Mouse (Mus musculus): ENCODE data around the gene Asic2. TPM values are rescaled to one million over a fixed set of nuclear protein-coding genes. Genes with fewer than 3 reads are reported as not detected.
"Not testable (repeated sequence)": the region's sequence is repeated elsewhere in the genome, so short reads cannot be mapped to it uniquely, and the experiment has no call there.

The Asic2 gene
- polyA plus RNA-seq, 1 experiment = not detected

GRCm38 (mm10) chr11:81369497-81370425 lies 598.5 kb downstream of the Asic2 start:
- Histone ChIP-seq H3K4me3 (replicated peaks) (no peak overlapping the region), H3K4me1 (ENCODE audit: control insufficient read depth) (no peaks in the 10 kb centered on the region), H3K9me3 (ENCODE audit: control insufficient read depth, low read length) (peaks cover 2% of the 10 kb centered on the region), H3K27me3 (ENCODE audit: control insufficient read depth) (no peaks in the 10 kb centered on the region), H3K36me3 (ENCODE audit: control insufficient read depth) (no peaks in the 10 kb centered on the region)
- TF ChIP-seq GATA1 (IDR thresholded peaks at IDR 0.05; ENCODE audit: low read length) = no peak
- TF ChIP-seq TAL1 (IDR thresholded peaks at IDR 0.05; ENCODE audit: low read length) = no peak

GRCm38 (mm10) chr11:81364442-81364841 lies 603.8 kb downstream of the Asic2 start:
- no peak for TF ChIP-seq GATA1 (IDR thresholded peaks at IDR 0.05; ENCODE audit: low read length)
- TF ChIP-seq TAL1 (IDR thresholded peaks at IDR 0.05; ENCODE audit: low read length) = no peak
- Histone ChIP-seq H3K27me3 (ENCODE audit: control insufficient read depth) (no peaks in the 10 kb centered on the region), H3K9me3 (ENCODE audit: control insufficient read depth, low read length) (peaks cover 9% of the 10 kb centered on the region), H3K4me1 (ENCODE audit: control insufficient read depth) (no peaks in the 10 kb centered on the region), H3K36me3 (ENCODE audit: control insufficient read depth) (no peaks in the 10 kb centered on the region), H3K4me3 (replicated peaks) (no peak overlapping the region)

GRCm38 (mm10) chr11:81362461-81362860 lies 605.8 kb downstream of the Asic2 start:
- Histone ChIP-seq H3K4me3 (replicated peaks) (no peak overlapping the region), H3K4me1 (ENCODE audit: control insufficient read depth) (no peaks in the 10 kb centered on the region), H3K36me3 (ENCODE audit: control insufficient read depth) (no peaks in the 10 kb centered on the region), H3K27me3 (ENCODE audit: control insufficient read depth) (no peaks in the 10 kb centered on the region), H3K9me3 (ENCODE audit: control insufficient read depth, low read length) (peaks cover 9% of the 10 kb centered on the region)
- no peak for TF ChIP-seq TAL1 (IDR thresholded peaks at IDR 0.05; ENCODE audit: low read length)
- TF ChIP-seq GATA1 (IDR thresholded peaks at IDR 0.05; ENCODE audit: low read length) = peak; percentile 19; the same call in 1 of the 2 replicates

GRCm38 (mm10) chr11:81361040-81361439 lies 607.2 kb downstream of the Asic2 start:
- Histone ChIP-seq H3K36me3 (ENCODE audit: control insufficient read depth) (no peaks in the 10 kb centered on the region), H3K9me3 (ENCODE audit: control insufficient read depth, low read length) (peaks cover 9% of the 10 kb centered on the region), H3K27me3 (ENCODE audit: control insufficient read depth) (no peaks in the 10 kb centered on the region), H3K4me3 (replicated peaks) (no peak overlapping the region), H3K4me1 (ENCODE audit: control insufficient read depth) (no peaks in the 10 kb centered on the region)
- TF ChIP-seq TAL1 (IDR thresholded peaks at IDR 0.05; ENCODE audit: low read length) (no peak), GATA1 (IDR thresholded peaks at IDR 0.05; ENCODE audit: low read length) (no peak)

- not testable (repeated sequence) for H3K4me3 ChIP-seq (replicated peaks); H3K27me3 ChIP-seq (ENCODE audit: control insufficient read depth); H3K36me3 ChIP-seq (ENCODE audit: control insufficient read depth); H3K4me1 ChIP-seq (ENCODE audit: control insufficient read depth); H3K9me3 ChIP-seq (ENCODE audit: control insufficient read depth, low read length)
Observed at GRCm38 (mm10) chr11:81350498-81350897, 617.8 kb downstream of the Asic2 start.

GRCm38 (mm10) chr11:81331977-81332376 lies 636.3 kb downstream of the Asic2 start:
- TF ChIP-seq TAL1 (IDR thresholded peaks at IDR 0.05; ENCODE audit: low read length) = no peak
- TF ChIP-seq GATA1 (IDR thresholded peaks at IDR 0.05; ENCODE audit: low read length) = no peak
- Histone ChIP-seq H3K4me3 (replicated peaks) (no peak overlapping the region), H3K9me3 (ENCODE audit: control insufficient read depth, low read length) (no peaks in the 10 kb centered on the region; the same call in 1 of the 2 replicates), H3K36me3 (ENCODE audit: control insufficient read depth) (no peaks in the 10 kb centered on the region), H3K4me1 (ENCODE audit: control insufficient read depth) (no peaks in the 10 kb centered on the region), H3K27me3 (ENCODE audit: control insufficient read depth) (no peaks in the 10 kb centered on the region)

- Histone ChIP-seq H3K4me3 (replicated peaks) (no peak overlapping the region), H3K27me3 (ENCODE audit: control insufficient read depth) (no peaks in the 10 kb centered on the region), H3K9me3 (ENCODE audit: control insufficient read depth, low read length) (no peaks in the 10 kb centered on the region; the same call in 1 of the 2 replicates), H3K4me1 (ENCODE audit: control insufficient read depth) (no peaks in the 10 kb centered on the region), H3K36me3 (ENCODE audit: control insufficient read depth) (no peaks in the 10 kb centered on the region)
- TF ChIP-seq GATA1 (IDR thresholded peaks at IDR 0.05; ENCODE audit: low read length) = no peak
- no peak for TF ChIP-seq TAL1 (IDR thresholded peaks at IDR 0.05; ENCODE audit: low read length)
Observed at GRCm38 (mm10) chr11:81330982-81331381, 637.3 kb downstream of the Asic2 start.

GRCm38 (mm10) chr11:81328088-81328487 lies 640.2 kb downstream of the Asic2 start:
- Histone ChIP-seq H3K4me3 (replicated peaks) (no peak overlapping the region), H3K27me3 (ENCODE audit: control insufficient read depth) (no peaks in the 10 kb centered on the region), H3K36me3 (ENCODE audit: control insufficient read depth) (no peaks in the 10 kb centered on the region), H3K4me1 (ENCODE audit: control insufficient read depth) (no peaks in the 10 kb centered on the region), H3K9me3 (ENCODE audit: control insufficient read depth, low read length) (no peaks in the 10 kb centered on the region)
- TF ChIP-seq GATA1 (IDR thresholded peaks at IDR 0.05; ENCODE audit: low read length) = no peak
- no peak for TF ChIP-seq TAL1 (IDR thresholded peaks at IDR 0.05; ENCODE audit: low read length)

GRCm38 (mm10) chr11:81323146-81323545 lies 645.1 kb downstream of the Asic2 start:
- Histone ChIP-seq H3K27me3 (ENCODE audit: control insufficient read depth) (no peaks in the 10 kb centered on the region), H3K4me3 (replicated peaks) (no peak overlapping the region), H3K9me3 (ENCODE audit: control insufficient read depth, low read length) (no peaks in the 10 kb centered on the region), H3K36me3 (ENCODE audit: control insufficient read depth) (no peaks in the 10 kb centered on the region), H3K4me1 (ENCODE audit: control insufficient read depth) (no peaks in the 10 kb centered on the region)
- TF ChIP-seq GATA1 (IDR thresholded peaks at IDR 0.05; ENCODE audit: low read length) (no peak), TAL1 (IDR thresholded peaks at IDR 0.05; ENCODE audit: low read length) (no peak)
